Mouse (Mus musculus) ES-Bruce4 (cell line): ENCODE measurements at regions not wholly inside any gene's neighbourhood (a gene's known extent, or its start where the extent isn't known, plus 50 kb on each side); places are given as distances from the start of the nearest gene placed in this dataset.

Experiments
- H3K27ac ChIP-seq: 2 replicates; pipeline ENCODE4 v1.5.1; 2012; ENCODE audit warnings: low read length, inconsistent platforms; ENCODE audit not compliant: insufficient read depth
- H3K27me3 ChIP-seq: 2 replicates; pipeline ENCODE4 v1.6.1; 2012; ENCODE audit warnings: mild to moderate bottlenecking, low read length, inconsistent platforms; ENCODE audit not compliant: control insufficient read depth, poor library complexity, insufficient read depth, severe bottlenecking
- H3K36me3 ChIP-seq: 2 replicates; pipeline ENCODE4 v1.6.1; 2012; ENCODE audit warnings: inconsistent platforms, mild to moderate bottlenecking, low read length, moderate library complexity; ENCODE audit not compliant: control insufficient read depth, poor library complexity, insufficient read depth, severe bottlenecking
- H3K4me1 ChIP-seq: one replicate; pipeline ENCODE4 v1.8.1; 2011; ENCODE audit warnings: low read length; ENCODE audit not compliant: control insufficient read depth, insufficient read depth
- H3K4me3 ChIP-seq: 2 replicates; pipeline ENCODE4 v1.5.1; 2011; ENCODE audit warnings: low read depth, mild to moderate bottlenecking, low read length
- H3K9ac ChIP-seq: 2 replicates; pipeline ENCODE4 v1.6.1; 2012; ENCODE audit warnings: low read depth, mild to moderate bottlenecking, inconsistent platforms; ENCODE audit not compliant: poor library complexity, severe bottlenecking
- H3K9me3 ChIP-seq: replicated peaks from 2 replicates; pipeline ENCODE4 v1.6.1; 2012; ENCODE audit warnings: mild to moderate bottlenecking, low read length, inconsistent platforms; ENCODE audit not compliant: control insufficient read depth, poor library complexity, insufficient read depth, severe bottlenecking
- CTCF ChIP-seq: IDR thresholded peaks from one replicate; pipeline ENCODE4 v1.8.1; 2011; ENCODE audit warnings: low read depth, low read length
- EP300 ChIP-seq: IDR thresholded peaks from 2 replicates; pipeline ENCODE4 v1.6.1; 2011; ENCODE audit warnings: low read depth, low read length; ENCODE audit not compliant: insufficient read depth
- POLR2A ChIP-seq: IDR thresholded peaks from one replicate; pipeline ENCODE4 v1.8.1; 2011; ENCODE audit warnings: low read length; ENCODE audit not compliant: insufficient read depth

DNA sequence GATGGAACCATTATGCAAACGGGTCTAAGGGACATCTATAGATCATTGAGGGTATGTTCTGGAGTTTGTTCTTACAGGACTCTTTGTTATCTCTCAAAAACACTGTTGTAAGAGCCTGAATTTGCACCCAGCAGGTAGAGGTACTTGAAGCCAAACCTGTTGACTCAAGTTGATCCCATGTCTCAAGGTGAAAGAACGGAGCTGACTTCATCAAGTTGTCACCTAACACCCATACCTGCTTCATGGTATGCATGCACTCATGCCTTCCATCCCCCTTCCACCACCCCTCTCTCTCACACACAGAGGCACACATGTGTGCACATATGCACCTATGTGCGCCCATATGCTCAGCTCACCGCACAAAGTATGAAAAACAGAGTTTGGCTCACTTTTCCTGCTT is 189.0 kb downstream of the Ttll7 start:
- Histone ChIP-seq H3K36me3 (no peaks in the 10 kb centered on the region), H3K4me1 (no peaks in the 10 kb centered on the region), H3K27ac (no peak overlapping the region), H3K9ac (no peak overlapping the region), H3K4me3 (no peak overlapping the region), H3K27me3 (no peaks in the 10 kb centered on the region), H3K9me3 (no peaks in the 10 kb centered on the region)
- TF ChIP-seq CTCF (no peak), EP300 (no peak), POLR2A (no peak)

DNA sequence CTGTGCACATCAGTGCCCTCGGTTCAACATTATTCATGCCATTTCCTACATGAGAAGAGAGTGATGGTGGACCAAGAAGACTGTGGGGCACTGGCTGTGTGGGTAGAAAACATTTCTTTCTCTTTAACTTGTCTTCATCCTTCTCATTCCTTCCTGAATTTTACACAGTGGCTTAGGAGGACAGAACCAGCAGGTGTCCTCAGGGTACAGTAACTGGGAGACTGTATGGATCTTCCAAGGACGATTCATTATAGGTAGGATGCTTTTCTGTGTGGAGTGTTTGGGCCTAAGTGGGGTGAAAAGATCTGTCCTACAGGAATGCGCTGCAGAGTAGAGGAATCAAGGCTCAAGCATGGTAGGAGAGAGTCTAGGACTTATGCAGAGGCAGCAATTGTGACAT is 190.7 kb downstream of the Ttll7 start:
- no peaks in the 10 kb centered on the region for H3K9me3 ChIP-seq
- TF ChIP-seq CTCF (no peak), POLR2A (no peak), EP300 (no peak)
- H3K4me1 ChIP-seq = no peaks in the 10 kb centered on the region
- no peaks in the 10 kb centered on the region for H3K27me3 ChIP-seq
- H3K9ac ChIP-seq = no peak overlapping the region
- no peak overlapping the region for H3K27ac ChIP-seq
- no peaks in the 10 kb centered on the region for H3K36me3 ChIP-seq
- no peak overlapping the region for H3K4me3 ChIP-seq

DNA sequence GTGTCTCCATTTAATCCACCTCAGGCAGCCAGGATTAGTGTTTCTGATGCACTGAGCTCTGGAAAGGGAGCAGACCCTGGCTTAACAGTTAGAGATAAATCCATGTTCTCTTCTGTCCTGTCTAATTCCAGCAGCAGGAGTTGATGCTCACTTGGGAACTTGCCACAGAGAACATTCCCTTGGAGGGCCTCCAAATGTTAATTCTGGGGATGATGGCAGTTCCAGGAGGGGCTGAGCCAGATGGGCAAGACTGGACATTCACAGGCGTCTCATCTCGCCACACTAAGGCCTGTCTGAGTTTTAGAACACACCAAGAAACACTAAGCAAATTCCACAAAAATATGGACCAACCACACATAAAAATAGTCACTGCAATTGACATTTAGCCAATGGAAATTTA is 194.5 kb downstream of the Ttll7 start:
- TF ChIP-seq CTCF (no peak), EP300 (no peak), POLR2A (no peak)
- Histone ChIP-seq H3K27me3 (no peaks in the 10 kb centered on the region), H3K4me3 (no peak overlapping the region), H3K36me3 (no peaks in the 10 kb centered on the region), H3K27ac (no peak overlapping the region), H3K9ac (no peak overlapping the region), H3K9me3 (no peaks in the 10 kb centered on the region), H3K4me1 (no peaks in the 10 kb centered on the region)

GRCm38 (mm10) chr3:147054157-147054838 is 202.1 kb downstream of the Ttll7 start:
- no peak overlapping the region for H3K27ac ChIP-seq
- H3K36me3 ChIP-seq = no peaks in the 10 kb centered on the region
- H3K9ac ChIP-seq = no peak overlapping the region
- no peaks in the 10 kb centered on the region for H3K27me3 ChIP-seq
- no peaks in the 10 kb centered on the region for H3K9me3 ChIP-seq
- H3K4me3 ChIP-seq = no peak overlapping the region
- no peaks in the 10 kb centered on the region for H3K4me1 ChIP-seq
- TF ChIP-seq EP300 = no peak
- TF ChIP-seq POLR2A = no peak
- no peak for TF ChIP-seq CTCF

GRCm38 (mm10) chr3:147057874-147058273 is 205.7 kb downstream of the Ttll7 start:
- Histone ChIP-seq H3K36me3 (no peaks in the 10 kb centered on the region), H3K9me3 (no peaks in the 10 kb centered on the region), H3K4me3 (no peak overlapping the region), H3K27ac (no peak overlapping the region), H3K9ac (no peak overlapping the region), H3K4me1 (no peaks in the 10 kb centered on the region), H3K27me3 (no peaks in the 10 kb centered on the region)
- TF ChIP-seq POLR2A (no peak), CTCF (no peak), EP300 (no peak)

GRCm38 (mm10) chr3:147060659-147061058 is 208.5 kb downstream of the Ttll7 start:
- H3K27ac ChIP-seq = no peak overlapping the region
- no peaks in the 10 kb centered on the region for H3K4me1 ChIP-seq
- H3K9me3 ChIP-seq = no peaks in the 10 kb centered on the region
- no peak overlapping the region for H3K9ac ChIP-seq
- H3K27me3 ChIP-seq = no peaks in the 10 kb centered on the region
- no peak overlapping the region for H3K4me3 ChIP-seq
- H3K36me3 ChIP-seq = no peaks in the 10 kb centered on the region
- no peak for TF ChIP-seq CTCF
- TF ChIP-seq EP300 = no peak
- TF ChIP-seq POLR2A = no peak
